Mouse (Mus musculus): ENCODE results near the gene Dusp28.

GRCm38 (mm10) chr1:92872666-92873065, 34.1 kb upstream of the Dusp28 start:
- TF ChIP-seq POLR2A (IDR thresholded peaks at IDR 0.05; ENCODE audit: borderline replicate concordance, insufficient read depth, low read length) = no peak
- no peak for TF ChIP-seq CTCF (IDR thresholded peaks at IDR 0.05; ENCODE audit: borderline replicate concordance, insufficient read depth, low read depth, low read length)
